Mouse (Mus musculus): ENCODE measurements around the gene Ubash3b.

Ubash3b gene

DNA sequence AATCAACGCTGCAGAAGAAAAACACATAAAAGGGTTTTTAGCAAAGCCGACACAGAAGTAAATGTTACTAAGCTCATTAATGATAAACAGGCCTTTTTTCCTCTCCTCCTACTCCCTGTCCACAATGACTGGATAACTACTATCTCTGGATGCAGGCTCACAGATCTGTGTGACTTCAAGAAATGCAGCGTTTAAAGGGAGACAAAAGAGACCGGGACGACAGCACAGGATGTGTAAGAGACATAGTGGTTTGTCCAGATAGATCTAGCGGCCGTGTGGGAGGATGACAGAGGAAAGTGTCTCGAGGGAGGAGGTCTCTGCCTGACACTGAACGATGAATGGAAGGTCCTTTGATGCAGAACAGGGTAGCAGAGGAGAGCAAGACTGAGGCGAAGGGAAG, 5.4 kb upstream of the Ubash3b start:
- DNase-seq (ENCODE audit: low read depth, low spot score), result peak; percentile 74

DNA sequence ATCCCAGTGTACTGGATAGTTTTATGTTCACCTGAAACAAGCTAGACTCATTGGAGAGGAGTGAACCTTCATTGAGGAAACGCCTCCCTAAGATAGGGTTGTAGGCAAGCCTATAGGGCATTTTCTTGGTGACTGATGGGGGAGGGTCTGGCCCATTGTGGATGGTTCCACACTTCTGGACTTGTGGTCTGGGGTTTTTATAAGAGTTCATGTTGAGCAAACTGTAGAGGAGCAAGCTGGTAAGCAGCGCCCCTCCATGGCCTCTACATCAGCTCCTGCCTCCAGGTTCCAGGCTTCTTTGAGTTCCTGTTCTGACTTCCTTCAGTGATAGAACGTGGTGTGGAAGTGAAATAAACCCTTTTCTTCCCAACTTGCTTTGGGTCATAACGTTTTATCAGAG, 866 bp upstream of the Ubash3b start:
- DNase-seq (ENCODE audit: low read depth, low spot score), result no peak

DNA sequence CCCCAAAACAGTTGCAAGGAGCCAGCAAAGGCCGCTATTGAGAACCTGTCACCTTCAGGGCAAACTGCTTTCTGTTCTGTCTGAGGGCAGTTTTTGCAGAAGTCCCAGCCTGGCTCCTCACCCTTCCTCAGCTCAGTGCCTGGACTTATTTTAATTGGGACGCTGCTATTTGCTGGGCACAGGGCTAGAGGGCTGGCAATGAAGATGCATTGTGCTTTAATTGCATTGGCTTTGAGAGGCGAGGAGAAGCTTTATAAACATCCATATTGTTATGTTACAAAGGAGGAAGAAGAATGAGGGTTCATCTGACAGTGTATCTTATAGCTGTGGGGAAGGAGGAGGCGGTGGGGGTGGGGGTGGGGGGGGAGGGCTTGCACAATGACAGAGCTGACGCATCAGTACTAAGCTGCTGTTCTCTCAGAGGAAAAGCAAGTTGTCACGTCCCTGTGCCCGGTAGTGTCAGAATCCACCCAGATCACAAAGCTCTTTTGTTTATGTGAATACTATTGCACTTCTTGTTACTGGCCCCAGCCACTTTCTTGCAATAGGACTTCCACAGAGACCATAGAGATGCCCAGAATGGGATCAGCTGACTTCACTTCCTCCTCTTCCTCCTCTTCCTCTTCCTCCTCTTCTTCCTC, 841 bp downstream of the Ubash3b start:
- peak; percentile 67 for DNase-seq (ENCODE audit: low read depth, low spot score)

- DNase-seq (ENCODE audit: low read depth, low spot score), result no peak
Observed at GRCm38 (mm10) chr9:41159223-41159622, 2.3 kb downstream of the Ubash3b start.

DNA sequence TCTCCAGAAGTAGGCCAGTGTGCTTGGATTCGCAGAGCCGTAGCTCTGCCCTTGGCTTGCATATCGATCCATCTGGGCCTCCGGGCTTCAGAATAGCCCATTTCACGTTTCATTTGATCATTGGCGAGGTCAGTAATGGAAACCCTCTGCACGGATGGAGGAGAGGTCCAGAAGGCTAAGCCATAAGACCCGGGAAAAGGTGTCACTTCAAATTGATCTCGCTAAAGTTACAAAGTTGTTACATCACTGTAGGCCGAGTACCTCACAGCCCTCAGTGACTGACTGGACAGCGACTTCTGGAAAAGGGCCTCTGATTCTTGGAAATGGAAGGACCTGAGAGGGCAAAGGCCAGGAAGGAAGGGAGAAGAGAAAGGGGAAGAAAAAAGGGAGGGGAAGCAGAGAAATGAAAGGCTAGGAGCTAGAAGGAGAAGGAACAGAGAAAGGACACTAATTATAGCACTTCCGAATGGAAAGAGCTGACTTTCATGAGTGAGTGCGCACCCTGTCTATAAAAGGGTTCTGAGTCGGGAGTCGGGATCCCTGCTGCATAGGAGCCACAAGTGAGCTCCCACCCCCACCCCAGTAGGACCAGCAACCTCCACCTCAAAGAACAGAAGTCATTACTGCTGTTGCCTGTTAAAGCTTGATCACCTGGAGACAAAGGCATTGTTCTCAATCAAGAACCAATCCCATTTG, 3.5 kb downstream of the Ubash3b start:
- DNase-seq (ENCODE audit: low read depth, low spot score), result no peak

GRCm38 (mm10) chr9:41157020-41157871, 4.3 kb downstream of the Ubash3b start:
- DNase-seq (ENCODE audit: low read depth, low spot score), result peak; percentile 61

GRCm38 (mm10) chr9:41156720-41157019, 4.8 kb downstream of the Ubash3b start:
- DNase-seq (ENCODE audit: low read depth, low spot score), result peak; percentile 62

GRCm38 (mm10) chr9:41156006-41156719, 5.3 kb downstream of the Ubash3b start:
- DNase-seq (ENCODE audit: low read depth, low spot score), result no peak

- peak; percentile 36 for DNase-seq (ENCODE audit: low read depth, low spot score)
Observed at GRCm38 (mm10) chr9:41153979-41154378, 7.5 kb downstream of the Ubash3b start.

GRCm38 (mm10) chr9:41153050-41153449, 8.4 kb downstream of the Ubash3b start:
- peak; percentile 41 for DNase-seq (ENCODE audit: low read depth, low spot score)

GRCm38 (mm10) chr9:41151491-41151890, 10.0 kb downstream of the Ubash3b start:
- DNase-seq (ENCODE audit: low read depth, low spot score), result no peak

- no peak for DNase-seq (ENCODE audit: low read depth, low spot score)
Observed at GRCm38 (mm10) chr9:41149896-41150295, 11.6 kb downstream of the Ubash3b start.

DNA sequence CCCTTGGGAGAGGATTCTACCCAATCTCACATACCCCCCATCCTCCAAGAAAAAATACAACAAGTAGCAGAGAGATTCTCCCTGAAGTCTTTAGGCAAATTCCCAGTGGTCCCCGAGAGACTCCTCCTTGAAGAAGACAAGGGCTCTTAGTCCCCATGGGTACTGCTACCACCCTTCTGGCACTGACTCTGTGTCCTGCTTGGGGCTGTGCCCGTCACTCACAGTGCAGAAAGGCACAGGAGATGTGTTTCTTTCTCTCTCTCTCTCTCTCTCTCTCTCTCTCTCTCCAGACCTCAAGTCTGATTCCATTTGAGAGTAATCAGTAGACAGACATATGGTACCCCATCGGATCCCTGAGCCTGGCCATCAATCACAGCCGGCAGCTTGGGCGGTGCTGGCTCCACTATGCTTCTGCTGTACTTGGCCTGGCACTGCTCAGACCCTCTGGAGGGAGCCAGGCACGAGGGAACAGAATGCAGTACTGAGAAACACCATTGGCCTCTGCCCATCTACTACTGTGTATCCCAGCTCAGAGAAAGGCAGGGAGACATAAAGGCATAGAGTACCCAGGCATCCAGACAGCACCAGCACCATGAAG, 12.3 kb downstream of the Ubash3b start:
- DNase-seq (ENCODE audit: low read depth, low spot score), result no peak

DNA sequence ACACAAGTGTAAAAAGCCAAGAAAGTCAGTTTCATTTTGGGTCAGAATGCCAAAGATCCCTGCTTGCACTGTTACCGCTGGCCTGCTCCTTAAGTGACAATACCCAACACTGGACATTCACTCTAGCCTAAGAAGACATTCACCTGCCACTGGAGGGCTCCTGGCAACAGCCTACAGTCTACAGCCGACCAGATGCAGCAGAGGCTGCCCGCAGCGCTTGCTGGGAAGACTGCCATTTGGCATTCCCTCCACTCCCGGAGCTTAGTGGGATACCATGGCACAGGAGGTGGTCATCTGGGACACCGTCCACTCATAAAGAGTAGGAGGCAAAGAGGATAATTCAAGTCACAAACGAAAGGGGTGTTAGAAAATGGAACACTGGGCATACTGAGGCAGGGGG, 12.9 kb downstream of the Ubash3b start:
- no peak for DNase-seq (ENCODE audit: low read depth, low spot score)

DNA sequence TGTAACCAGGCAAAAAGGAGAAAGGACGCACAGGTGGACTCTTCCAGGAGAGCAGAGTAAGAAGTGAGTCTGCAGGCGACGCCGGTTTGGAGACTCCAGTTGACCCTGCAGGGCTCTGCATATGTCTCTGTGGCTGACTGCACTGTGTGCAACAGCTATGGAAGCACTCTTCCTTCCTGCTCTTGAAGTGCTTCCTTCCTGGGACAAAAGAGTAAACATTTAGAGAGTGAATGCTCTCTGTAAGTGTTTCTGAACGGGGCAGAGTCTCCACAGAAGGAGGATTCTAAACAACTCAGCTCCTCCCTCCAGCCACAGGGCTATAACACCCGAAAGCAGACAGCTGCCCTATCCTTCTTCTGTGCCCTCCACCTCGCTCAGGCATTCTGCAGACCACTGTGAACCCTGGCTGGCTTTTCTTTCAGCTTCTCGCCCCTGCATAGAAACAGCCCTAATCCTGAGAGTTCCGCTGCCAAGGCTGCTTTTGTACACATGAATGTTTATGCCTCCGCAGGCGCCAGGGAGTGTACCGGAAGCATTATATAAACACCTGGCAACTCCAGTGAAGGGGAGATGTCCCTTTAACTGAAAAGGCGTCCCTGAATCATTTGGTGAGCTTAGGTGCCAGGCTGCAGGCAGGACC, 14.2 kb downstream of the Ubash3b start:
- DNase-seq (ENCODE audit: low read depth, low spot score), result no peak

- DNase-seq (ENCODE audit: low read depth, low spot score), result peak; percentile 45
Observed at GRCm38 (mm10) chr9:41143825-41144224, 17.7 kb downstream of the Ubash3b start.

DNA sequence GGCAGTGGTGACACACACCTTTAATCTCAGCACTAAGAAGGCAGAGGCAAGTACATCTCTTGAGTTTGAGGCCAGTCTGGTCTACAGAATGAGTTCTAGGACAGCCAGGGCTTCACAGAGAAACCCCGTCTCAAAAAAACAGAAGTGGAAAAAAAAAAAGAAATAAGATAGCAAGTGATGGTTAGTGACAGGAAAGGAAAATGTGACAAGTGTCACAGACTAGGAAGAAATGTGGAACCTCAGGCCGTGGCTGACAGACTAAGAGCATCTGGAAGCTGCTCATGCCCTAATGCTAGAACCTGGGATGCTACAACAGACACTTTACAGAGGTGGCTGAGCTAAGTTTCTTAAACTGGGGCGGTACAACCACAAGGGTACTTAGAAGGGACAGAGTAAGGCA, 18.4 kb downstream of the Ubash3b start:
- no peak for DNase-seq (ENCODE audit: low read depth, low spot score)

- DNase-seq (ENCODE audit: low read depth, low spot score), result peak; percentile 56
Observed at GRCm38 (mm10) chr9:41141026-41141425, 20.5 kb downstream of the Ubash3b start.

DNA sequence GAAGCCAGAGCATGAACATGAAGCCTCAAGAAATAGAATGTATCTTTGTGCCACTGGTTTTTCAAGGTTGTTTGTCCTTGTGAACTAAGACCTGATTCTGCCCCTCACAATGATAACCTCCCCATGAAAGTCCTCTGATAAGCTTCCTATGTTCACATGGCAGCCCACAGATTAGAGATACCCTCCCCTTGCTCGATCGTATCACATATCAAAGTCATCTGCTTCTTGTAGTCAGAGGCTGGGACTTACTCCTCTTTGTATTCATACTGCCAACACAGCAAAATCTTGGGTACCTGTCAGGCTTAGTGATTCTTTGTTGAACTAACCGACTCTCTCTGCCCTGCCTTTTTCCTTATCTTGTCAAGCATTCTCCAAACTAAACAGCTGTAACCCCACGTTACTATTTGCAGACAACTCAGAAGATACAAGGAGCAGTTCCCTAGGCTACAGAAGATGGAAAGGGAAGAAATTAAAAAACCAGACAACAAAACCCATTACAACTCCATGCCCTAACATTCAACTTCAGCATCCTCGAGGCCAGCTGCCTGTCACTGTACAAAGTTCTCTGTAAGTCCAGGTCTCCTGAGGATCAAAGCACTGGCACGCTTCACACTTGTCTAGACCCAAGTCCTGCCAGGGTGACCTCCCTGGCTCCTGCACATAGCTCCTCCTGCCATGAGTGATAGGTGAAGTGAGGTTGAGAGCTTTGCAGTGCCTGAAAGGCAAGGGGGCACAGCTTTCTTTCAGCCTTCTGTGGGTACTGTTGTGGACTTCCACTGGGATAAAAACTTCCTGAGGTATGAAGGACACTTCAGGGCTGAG, 22.3 kb downstream of the Ubash3b start:
- DNase-seq (ENCODE audit: low read depth, low spot score), result no peak
